Mouse (Mus musculus): ENCODE measurements around the gene Arl5a.

The Arl5a gene

GRCm38 (mm10) chr2:52422871-52423610, 1.7 kb downstream of the Arl5a start:
- DNase-seq (ENCODE audit: low spot score in 2 of 2), result no peak

GRCm38 (mm10) chr2:52421197-52421596, 3.5 kb downstream of the Arl5a start:
- no peak for DNase-seq (ENCODE audit: low spot score in 2 of 2)

- DNase-seq (ENCODE audit: low spot score in 2 of 2), result no peak
Observed at GRCm38 (mm10) chr2:52420001-52420710, 4.5 kb downstream of the Arl5a start.

GRCm38 (mm10) chr2:52419295-52419694, 5.4 kb downstream of the Arl5a start:
- no peak for DNase-seq (ENCODE audit: low spot score in 2 of 2)

- DNase-seq (ENCODE audit: low spot score in 2 of 2), result no peak
Observed at GRCm38 (mm10) chr2:52412524-52413037, 12.1 kb downstream of the Arl5a start.

GRCm38 (mm10) chr2:52406480-52406879, 18.2 kb downstream of the Arl5a start:
- DNase-seq (ENCODE audit: low spot score in 2 of 2), result no peak

- no peak for DNase-seq (ENCODE audit: low spot score in 2 of 2)
Observed at GRCm38 (mm10) chr2:52405238-52405637, 19.5 kb downstream of the Arl5a start.

- DNase-seq (ENCODE audit: low spot score in 2 of 2), result no peak
Observed at GRCm38 (mm10) chr2:52394529-52394928, 30.2 kb downstream of the Arl5a start.

GRCm38 (mm10) chr2:52390415-52390975, 34.2 kb downstream of the Arl5a start:
- DNase-seq (ENCODE audit: low spot score in 2 of 2), result no peak

- no peak for DNase-seq (ENCODE audit: low spot score in 2 of 2)
Observed at GRCm38 (mm10) chr2:52389975-52390374, 34.7 kb downstream of the Arl5a start.

GRCm38 (mm10) chr2:52386451-52386850, 38.2 kb downstream of the Arl5a start:
- DNase-seq (ENCODE audit: low spot score in 2 of 2), result no peak

- DNase-seq (ENCODE audit: low spot score in 2 of 2), result no peak
Observed at GRCm38 (mm10) chr2:52386037-52386436, 38.7 kb downstream of the Arl5a start.

GRCm38 (mm10) chr2:52378848-52379261, 45.8 kb downstream of the Arl5a start:
- DNase-seq (ENCODE audit: low spot score in 2 of 2), result no peak

- no peak for DNase-seq (ENCODE audit: low spot score in 2 of 2)
Observed at GRCm38 (mm10) chr2:52378448-52378804, 46.3 kb downstream of the Arl5a start, which contains the start of gene Neb. Neb (minus strand) TSS chr2:52378474.

- no peak for DNase-seq (ENCODE audit: low spot score in 2 of 2)
Observed at GRCm38 (mm10) chr2:52377706-52378447, 46.8 kb downstream of the Arl5a start.

- no peak for DNase-seq (ENCODE audit: low spot score in 2 of 2)
Observed at GRCm38 (mm10) chr2:52374706-52375105, 50.0 kb downstream of the Arl5a start.

GRCm38 (mm10) chr2:52372480-52372879, 52.2 kb downstream of the Arl5a start:
- no peak for DNase-seq (ENCODE audit: low spot score in 2 of 2)

- DNase-seq (ENCODE audit: low spot score in 2 of 2), result no peak
Observed at GRCm38 (mm10) chr2:52372080-52372479, 52.6 kb downstream of the Arl5a start.

GRCm38 (mm10) chr2:52371066-52371465, 53.6 kb downstream of the Arl5a start:
- DNase-seq (ENCODE audit: low spot score in 2 of 2), result no peak

- no peak for DNase-seq (ENCODE audit: low spot score in 2 of 2)
Observed at GRCm38 (mm10) chr2:52369622-52370021, 55.1 kb downstream of the Arl5a start.

GRCm38 (mm10) chr2:52367665-52368064, 57.0 kb downstream of the Arl5a start:
- no peak for DNase-seq (ENCODE audit: low spot score in 2 of 2)

GRCm38 (mm10) chr2:52367248-52367647, 57.5 kb downstream of the Arl5a start:
- DNase-seq (ENCODE audit: low spot score in 2 of 2), result no peak

All from frontal cortex, postnatal 10 days (tissue).